Mouse (Mus musculus): ENCODE data around the gene Ddx31.

- TF ChIP-seq E2F4 (IDR thresholded peaks at IDR 0.05; ENCODE audit: insufficient read depth) (no peak), SRF (IDR thresholded peaks at IDR 0.05; ENCODE audit: control insufficient read depth, insufficient read length, low read depth) (no peak), MAX (IDR thresholded peaks at IDR 0.05; ENCODE audit: low read depth) (no peak)
Measured at GRCm38 (mm10) chr2:28799575-28799974, 40.6 kb upstream of the Ddx31 start.

Measured in myocyte (in vitro differentiated cells).